Mouse (Mus musculus): ENCODE data around the gene Slc30a3. TPM values are rescaled to one million over a fixed set of nuclear protein-coding genes. Genes with fewer than 3 reads are reported as not detected.

The Slc30a3 gene
- polyA plus RNA-seq, 2 experiments: 0.26 to 0.41 TPM

DNA sequence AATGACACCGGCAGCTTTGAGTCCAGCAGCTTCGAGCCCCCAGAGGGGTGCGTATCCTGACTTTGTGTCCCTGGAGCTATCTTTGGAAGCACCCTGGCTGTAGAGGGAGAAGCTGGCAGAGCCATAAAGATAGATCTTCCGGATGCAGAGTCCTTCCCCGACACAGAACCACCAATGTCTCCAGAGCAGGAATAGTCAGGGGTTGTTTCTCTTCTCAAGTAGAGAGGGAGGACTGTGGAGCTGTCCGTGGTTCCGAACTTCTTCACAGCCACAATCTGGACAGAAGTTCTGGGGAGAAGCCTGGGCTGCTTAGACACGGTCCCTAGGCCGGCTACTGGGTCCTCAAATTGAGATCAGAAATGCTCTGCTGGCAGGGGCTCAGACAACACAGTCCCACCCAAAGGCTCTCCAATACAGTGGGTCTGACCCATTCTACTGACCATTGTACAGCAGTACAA is 31.0 kb upstream of the Slc30a3 start:
- no peaks in the 10 kb centered on the region for H3K36me3 ChIP-seq (replicated peaks; ENCODE audit: control insufficient read depth, insufficient read depth, low read depth)
- no peak for ATAC-seq (ENCODE audit: insufficient read depth)
- H3K27me3 ChIP-seq (ENCODE audit: control insufficient read depth, insufficient read depth, low read length): peaks cover 52% of the 10 kb centered on the region
- H3K4me1 ChIP-seq (replicated peaks; ENCODE audit: control insufficient read depth in 2 of 2, insufficient read depth in 2 of 2, low read length in 1 of 2): no peaks in the 10 kb centered on the region
- 9% methylated on average over 9 of the region's 9 CpGs for WGBS (ENCODE audit: insufficient replicate concordance)
- H3K9ac ChIP-seq (replicated peaks): no peak overlapping the region
- H3K4me3 ChIP-seq (ENCODE audit: insufficient read depth in 1 of 2, low read depth in 2 of 2, low read length in 2 of 2): no peak overlapping the region
- H3K4me2 ChIP-seq (ENCODE audit: low read depth): no peak overlapping the region
- H3K27ac ChIP-seq: no peak overlapping the region
- TF ChIP-seq EP300 (IDR thresholded peaks at IDR 0.05; ENCODE audit: low read depth) (no peak), CTCF (IDR thresholded peaks at IDR 0.05; ENCODE audit: low read depth) (no peak)
- no peak for DNase-seq (ENCODE audit: low read depth in 3 of 3, low spot score in 3 of 3)
- no peaks in the 10 kb centered on the region for H3K9me3 ChIP-seq (ENCODE audit: control insufficient read depth, low read length)

DNA sequence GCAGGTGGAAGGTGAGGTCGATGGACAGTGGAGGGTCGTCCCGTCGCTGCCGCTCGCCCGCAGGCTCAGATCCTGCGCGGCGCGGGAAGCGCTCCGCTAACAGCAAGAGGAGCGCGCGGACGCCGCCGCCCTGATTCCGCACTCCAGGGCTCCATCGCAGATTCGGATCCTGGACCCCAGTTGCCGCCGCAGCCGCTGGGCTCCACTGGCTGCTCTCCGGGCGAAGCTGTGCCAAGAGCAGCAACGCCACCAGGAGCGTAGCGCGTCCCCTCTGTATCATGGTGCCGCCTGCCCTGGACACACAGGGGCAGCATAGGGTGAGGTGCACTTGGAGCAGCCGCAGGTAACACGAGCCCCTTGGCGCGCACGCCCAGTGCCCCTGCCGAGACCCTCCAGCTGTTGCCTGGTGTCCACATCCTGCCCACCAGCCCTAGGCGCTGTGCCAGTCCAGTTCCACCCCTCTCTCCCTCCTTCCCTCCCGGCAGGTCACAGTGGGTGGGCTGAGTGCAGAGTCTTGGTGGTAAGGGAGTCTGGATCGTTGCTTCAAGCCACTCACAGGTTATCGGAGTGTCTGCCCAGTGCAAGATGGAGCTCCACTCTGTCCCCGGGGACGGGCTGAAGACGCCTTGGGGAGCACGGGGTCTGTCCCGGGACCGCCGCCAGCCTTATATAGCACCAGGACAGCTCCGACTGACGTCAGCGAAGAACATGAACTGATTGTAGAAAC is 30.4 kb upstream of the Slc30a3 start, which contains the start of gene Ucn:
Gene Ucn, minus strand, starts transcription at position 589 of the 727 bp plus-strand sequence.
- Histone ChIP-seq H3K4me2 (ENCODE audit: low read depth) (no peak within 1 kb of the TSS), H3K27me3 (ENCODE audit: control insufficient read depth, insufficient read depth, low read length) (peaks cover 52% of the 10 kb centered on the region), H3K9ac (replicated peaks) (no peak within 1 kb of the TSS), H3K27ac (no peak within 1 kb of the TSS), H3K4me3 (ENCODE audit: insufficient read depth in 1 of 2, low read depth in 2 of 2, low read length in 2 of 2) (no peak within 1 kb of the TSS), H3K36me3 (replicated peaks; ENCODE audit: control insufficient read depth, insufficient read depth, low read depth) (no peaks in the 10 kb centered on the region), H3K4me1 (replicated peaks; ENCODE audit: control insufficient read depth in 2 of 2, insufficient read depth in 2 of 2, low read length in 1 of 2) (no peaks in the 10 kb centered on the region), H3K9me3 (ENCODE audit: control insufficient read depth, low read length) (no peaks in the 10 kb centered on the region)
- WGBS (ENCODE audit: insufficient replicate concordance): 1% methylated on average over 52 of the region's 52 CpGs
- ATAC-seq (ENCODE audit: insufficient read depth): no peak
- no peak for DNase-seq (ENCODE audit: low read depth in 3 of 3, low spot score in 3 of 3)
- TF ChIP-seq CTCF (IDR thresholded peaks at IDR 0.05; ENCODE audit: low read depth): no peak
- TF ChIP-seq EP300 (IDR thresholded peaks at IDR 0.05; ENCODE audit: low read depth): no peak

DNA sequence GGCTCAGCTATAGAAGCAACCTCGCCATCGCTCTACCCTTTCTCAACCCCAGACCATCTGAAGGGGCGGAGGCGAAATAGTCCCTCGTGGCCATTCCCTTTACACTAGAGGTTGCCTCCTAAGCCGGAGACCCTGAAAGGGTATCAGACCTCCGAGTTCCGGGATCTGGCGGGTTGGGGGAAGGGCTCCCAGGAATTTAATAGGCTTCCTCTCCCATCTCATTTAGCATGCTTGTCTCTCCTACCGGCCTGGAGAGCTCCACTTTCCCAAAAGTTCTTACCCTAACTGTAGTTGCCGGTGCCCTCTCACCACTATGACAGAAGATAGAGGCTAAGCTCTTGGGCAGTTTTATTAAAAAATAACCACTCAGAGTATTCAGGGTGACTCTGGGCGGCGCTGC is 29.6 kb upstream of the Slc30a3 start:
- WGBS (ENCODE audit: insufficient replicate concordance): 4% methylated on average over 13 of the region's 13 CpGs
- no peaks in the 10 kb centered on the region for H3K36me3 ChIP-seq (replicated peaks; ENCODE audit: control insufficient read depth, insufficient read depth, low read depth)
- TF ChIP-seq CTCF (IDR thresholded peaks at IDR 0.05; ENCODE audit: low read depth): no peak
- TF ChIP-seq EP300 (IDR thresholded peaks at IDR 0.05; ENCODE audit: low read depth): no peak
- H3K9me3 ChIP-seq (ENCODE audit: control insufficient read depth, low read length): no peaks in the 10 kb centered on the region
- H3K27me3 ChIP-seq (ENCODE audit: control insufficient read depth, insufficient read depth, low read length): peaks cover 52% of the 10 kb centered on the region
- H3K4me2 ChIP-seq (ENCODE audit: low read depth): no peak overlapping the region
- no peak overlapping the region for H3K27ac ChIP-seq
- no peak overlapping the region for H3K4me3 ChIP-seq (ENCODE audit: insufficient read depth in 1 of 2, low read depth in 2 of 2, low read length in 2 of 2)
- ATAC-seq (ENCODE audit: insufficient read depth) (no peak), DNase-seq (ENCODE audit: low read depth in 3 of 3, low spot score in 3 of 3) (no peak)
- H3K9ac ChIP-seq (replicated peaks): no peak overlapping the region
- H3K4me1 ChIP-seq (replicated peaks; ENCODE audit: control insufficient read depth in 2 of 2, insufficient read depth in 2 of 2, low read length in 1 of 2): no peaks in the 10 kb centered on the region

DNA sequence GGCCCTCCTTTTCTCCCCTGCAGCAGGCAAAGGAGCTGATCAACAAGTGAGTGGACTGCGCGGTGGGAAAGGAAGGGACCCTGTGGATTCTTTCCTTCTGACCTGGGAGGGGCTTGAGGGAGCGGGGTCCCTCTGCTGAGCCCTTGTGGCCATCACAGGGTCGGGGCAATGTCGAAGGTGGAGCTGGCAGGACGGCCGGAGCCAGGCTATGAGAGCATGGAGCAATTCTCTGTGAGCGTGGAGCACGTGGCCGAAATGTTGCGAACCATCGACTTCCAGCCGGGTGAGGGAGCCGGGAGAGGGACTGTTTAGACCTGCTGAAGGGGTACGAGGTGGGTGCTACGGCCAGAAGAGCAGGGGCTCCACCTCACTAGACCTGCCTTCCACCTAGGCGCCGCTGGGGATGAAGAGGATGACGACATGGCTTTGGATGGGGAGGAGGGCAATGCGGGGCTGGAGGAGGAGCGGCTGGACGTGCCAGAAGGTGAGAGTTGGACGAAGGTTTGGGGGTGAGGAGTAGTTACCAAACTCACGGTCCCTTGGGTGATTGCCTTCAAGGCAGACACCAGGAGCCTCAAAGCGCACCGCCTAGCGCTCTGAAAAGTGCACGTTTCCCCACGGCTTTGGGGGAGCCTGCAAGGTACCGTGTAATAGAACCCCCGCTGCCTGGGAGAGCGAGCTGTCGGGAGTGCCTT is 28.8 kb upstream of the Slc30a3 start:
- no peak for TF ChIP-seq EP300 (IDR thresholded peaks at IDR 0.05; ENCODE audit: low read depth)
- Histone ChIP-seq H3K9me3 (ENCODE audit: control insufficient read depth, low read length) (no peaks in the 10 kb centered on the region), H3K4me2 (ENCODE audit: low read depth) (no peak overlapping the region), H3K36me3 (replicated peaks; ENCODE audit: control insufficient read depth, insufficient read depth, low read depth) (no peaks in the 10 kb centered on the region), H3K9ac (replicated peaks) (no peak overlapping the region), H3K27me3 (ENCODE audit: control insufficient read depth, insufficient read depth, low read length) (peaks cover 52% of the 10 kb centered on the region), H3K4me3 (ENCODE audit: insufficient read depth in 1 of 2, low read depth in 2 of 2, low read length in 2 of 2) (no peak overlapping the region), H3K4me1 (replicated peaks; ENCODE audit: control insufficient read depth in 2 of 2, insufficient read depth in 2 of 2, low read length in 1 of 2) (no peaks in the 10 kb centered on the region), H3K27ac (no peak overlapping the region)
- ATAC-seq (ENCODE audit: insufficient read depth) (no peak), DNase-seq (ENCODE audit: low read depth in 3 of 3, low spot score in 3 of 3) (no peak)
- WGBS (ENCODE audit: insufficient replicate concordance): 2% methylated on average over 33 of the region's 33 CpGs

DNA sequence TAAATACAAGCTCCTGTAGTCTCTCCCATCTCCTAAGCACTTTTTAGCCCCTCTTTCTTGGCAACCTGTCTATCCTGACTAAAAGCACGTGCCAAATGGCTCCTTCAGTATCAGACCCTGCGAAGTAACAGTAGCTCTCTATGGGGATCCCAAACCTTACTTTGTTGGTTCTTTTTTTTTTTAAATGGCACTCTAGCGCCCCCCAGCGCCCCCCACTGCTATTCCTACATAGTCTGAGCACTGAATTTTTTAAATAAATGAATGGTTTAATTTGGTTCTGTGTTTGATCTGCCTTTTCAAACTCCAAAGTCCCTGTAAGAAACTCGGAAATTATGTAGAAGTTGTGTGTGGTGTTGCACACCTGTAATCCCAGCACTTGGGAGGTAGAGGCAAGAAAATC is 18.0 kb upstream of the Slc30a3 start:
- H3K4me1 ChIP-seq (replicated peaks; ENCODE audit: control insufficient read depth in 2 of 2, insufficient read depth in 2 of 2, low read length in 1 of 2): no peaks in the 10 kb centered on the region
- no peak for ATAC-seq (ENCODE audit: insufficient read depth)
- 24% methylated on average over 5 of the region's 5 CpGs for WGBS (ENCODE audit: insufficient replicate concordance)
- TF ChIP-seq EP300 (IDR thresholded peaks at IDR 0.05; ENCODE audit: low read depth): no peak
- no peak for TF ChIP-seq CTCF (IDR thresholded peaks at IDR 0.05; ENCODE audit: low read depth)
- no peak overlapping the region for H3K4me3 ChIP-seq (ENCODE audit: insufficient read depth in 1 of 2, low read depth in 2 of 2, low read length in 2 of 2)
- H3K4me2 ChIP-seq (ENCODE audit: low read depth): no peak overlapping the region
- no peak overlapping the region for H3K9ac ChIP-seq (replicated peaks)
- no peak overlapping the region for H3K27ac ChIP-seq
- no peak for DNase-seq (ENCODE audit: low read depth in 3 of 3, low spot score in 3 of 3)
- no peaks in the 10 kb centered on the region for H3K9me3 ChIP-seq (ENCODE audit: control insufficient read depth, low read length)
- H3K27me3 ChIP-seq (ENCODE audit: control insufficient read depth, insufficient read depth, low read length): peaks cover 3% of the 10 kb centered on the region; the same call in 1 of the 2 replicates
- no peaks in the 10 kb centered on the region for H3K36me3 ChIP-seq (replicated peaks; ENCODE audit: control insufficient read depth, insufficient read depth, low read depth)

Measured in liver, embryonic 14.5 days (tissue).